Mouse (Mus musculus): Measurements from ENCODE around the gene Dlg1. TPM values are rescaled to one million over a fixed set of nuclear protein-coding genes. Genes with fewer than 3 reads are reported as not detected.

The Dlg1 gene
- total RNA-seq, 1 experiment from 2014 or later = 96.5 TPM

- no peak for DNase-seq
Measured at GRCm38 (mm10) chr16:31863920-31864319, 200.7 kb downstream of the Dlg1 start.

GRCm38 (mm10) chr16:31865242-31865641 is 202.0 kb downstream of the Dlg1 start:
- DNase-seq = no peak

DNA sequence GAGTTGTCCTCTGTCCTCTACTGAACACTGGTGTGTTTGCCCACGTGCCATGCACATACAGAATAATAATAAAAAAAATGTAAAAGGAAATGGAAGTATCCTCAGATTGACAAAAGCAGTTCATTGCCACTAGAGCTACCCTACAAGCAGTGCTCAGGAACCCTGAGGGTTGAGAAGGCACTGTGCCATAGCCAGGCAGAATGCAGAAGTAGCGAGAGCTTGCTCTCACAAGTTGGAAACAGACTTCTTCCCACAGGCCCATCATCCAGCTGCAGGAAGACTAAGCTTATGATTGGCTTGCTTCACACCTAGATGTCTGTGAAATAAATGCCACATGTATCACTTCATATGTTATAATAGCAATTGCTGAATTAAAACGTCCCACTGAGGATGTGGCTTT is 203.7 kb downstream of the Dlg1 start:
- DNase-seq = no peak

DNA sequence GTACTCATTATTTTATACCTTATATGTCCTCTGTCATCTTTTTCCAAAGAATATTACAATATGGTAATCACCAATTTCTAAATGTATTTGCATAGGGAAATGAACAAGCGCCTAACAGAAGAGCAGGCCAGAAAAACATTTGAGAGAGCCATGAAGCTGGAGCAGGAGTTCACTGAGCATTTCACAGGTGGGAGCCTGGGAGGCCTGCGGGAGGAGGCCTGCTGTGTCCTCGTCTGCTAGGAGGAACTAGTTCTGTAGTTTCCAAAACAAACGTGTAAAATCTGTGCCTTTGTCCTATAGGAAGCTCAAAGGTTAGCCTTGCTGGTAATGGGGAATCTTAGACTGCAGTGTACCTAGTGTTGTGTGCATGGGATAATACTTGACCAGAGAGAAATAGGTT is 204.5 kb downstream of the Dlg1 start:
- no peak for DNase-seq

DNA sequence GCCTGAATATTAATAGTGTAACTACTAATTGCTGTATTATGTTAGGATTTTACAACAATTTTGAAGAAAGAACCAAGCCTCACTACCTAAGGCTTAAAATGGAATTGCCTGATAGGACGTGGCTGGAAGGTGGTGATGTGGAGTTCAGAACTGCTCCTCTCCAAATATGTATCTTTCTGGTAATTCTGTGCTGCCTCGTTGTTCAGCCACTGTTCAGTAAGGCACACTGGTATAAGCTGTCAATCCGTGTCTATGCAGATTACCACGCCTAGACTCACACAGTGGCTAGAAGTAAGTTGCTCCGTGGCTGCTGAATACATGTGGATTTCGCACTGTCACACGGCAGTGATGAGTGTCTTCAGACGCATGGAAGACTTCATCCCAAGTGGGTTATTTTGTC is 210.5 kb downstream of the Dlg1 start:
- no peak for DNase-seq

DNA sequence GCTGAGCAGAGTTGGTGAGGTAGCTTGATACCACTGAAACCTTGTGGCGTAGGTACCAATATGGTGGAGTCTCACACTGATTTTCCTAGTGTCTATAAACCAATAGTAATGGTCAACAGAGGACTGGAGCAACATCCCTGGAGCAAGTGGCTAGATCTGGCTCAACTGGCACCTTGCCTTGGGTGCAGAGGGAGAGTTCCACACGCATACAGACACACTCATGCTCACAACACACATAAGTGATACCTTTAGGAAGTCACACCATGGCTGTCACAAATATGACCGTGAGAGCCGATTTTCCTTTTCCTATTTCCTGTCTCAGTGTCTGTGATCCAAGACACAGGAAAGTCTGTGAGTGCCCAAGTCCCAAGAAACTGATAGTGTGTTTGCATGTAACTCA is 212.1 kb downstream of the Dlg1 start:
- DNase-seq = no peak

DNA sequence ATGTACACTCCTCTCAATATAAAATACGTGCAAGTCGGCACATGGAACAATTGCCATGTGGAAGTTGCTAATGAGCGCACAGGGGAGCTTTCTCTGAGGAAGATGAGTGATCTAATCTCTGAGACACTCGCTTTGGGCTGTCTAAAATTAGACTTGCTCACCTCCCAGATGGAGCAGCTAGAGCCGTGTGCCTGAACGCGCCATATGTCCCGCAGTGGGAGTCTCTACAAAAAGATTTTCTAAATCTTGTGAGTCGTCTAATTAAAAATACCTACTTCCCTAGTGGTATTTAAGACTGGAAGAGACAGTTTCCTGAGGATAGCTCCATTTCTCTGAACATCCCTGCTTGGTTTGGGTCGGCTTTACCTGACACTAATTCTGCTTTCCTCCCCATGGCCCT is 213.1 kb downstream of the Dlg1 start:
- no peak for DNase-seq

- no peak for DNase-seq
Measured at GRCm38 (mm10) chr16:31878052-31878451, 214.8 kb downstream of the Dlg1 start.

- peak; percentile 90 for DNase-seq
Measured at GRCm38 (mm10) chr16:31878573-31879257, 215.5 kb downstream of the Dlg1 start, which contains the start of gene Meltf. Gene Meltf, plus strand, starts transcription at chr16:31878810.

DNA sequence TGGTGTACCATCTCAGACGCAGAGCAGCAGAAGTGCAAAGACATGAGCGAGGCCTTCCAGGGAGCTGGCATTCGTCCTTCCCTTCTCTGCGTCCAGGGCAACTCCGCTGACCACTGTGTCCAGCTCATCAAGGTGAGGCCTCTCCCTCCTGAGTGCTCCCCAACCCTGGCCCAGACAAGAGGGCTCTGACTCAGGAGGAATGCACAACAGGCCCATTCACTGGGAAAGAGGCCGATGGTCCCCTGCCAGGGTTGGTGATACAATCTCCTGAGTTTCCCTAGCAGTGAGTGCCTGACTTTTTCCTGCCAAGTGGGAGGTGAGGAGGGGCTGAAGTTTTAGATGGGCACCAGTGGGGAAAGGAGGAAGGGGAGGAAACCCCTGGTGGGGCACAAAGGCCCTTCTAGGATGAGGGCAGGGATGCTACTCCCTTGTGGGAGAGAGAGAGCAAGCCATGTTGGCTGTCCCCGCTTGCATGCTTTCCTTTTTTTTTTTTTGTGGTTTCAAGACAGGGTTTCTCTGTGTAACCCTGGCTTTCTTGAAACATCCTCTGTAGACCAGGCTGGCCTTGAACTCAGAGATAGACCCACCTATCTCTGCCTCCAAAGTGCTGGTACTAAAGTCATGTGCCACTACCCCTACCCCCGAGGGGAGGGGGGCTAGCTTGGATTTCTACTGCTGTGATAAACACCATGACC is 217.1 kb downstream of the Dlg1 start:
- DNase-seq = no peak

- DNase-seq = no peak
Measured at GRCm38 (mm10) chr16:31882381-31882908, 219.2 kb downstream of the Dlg1 start.

DNA sequence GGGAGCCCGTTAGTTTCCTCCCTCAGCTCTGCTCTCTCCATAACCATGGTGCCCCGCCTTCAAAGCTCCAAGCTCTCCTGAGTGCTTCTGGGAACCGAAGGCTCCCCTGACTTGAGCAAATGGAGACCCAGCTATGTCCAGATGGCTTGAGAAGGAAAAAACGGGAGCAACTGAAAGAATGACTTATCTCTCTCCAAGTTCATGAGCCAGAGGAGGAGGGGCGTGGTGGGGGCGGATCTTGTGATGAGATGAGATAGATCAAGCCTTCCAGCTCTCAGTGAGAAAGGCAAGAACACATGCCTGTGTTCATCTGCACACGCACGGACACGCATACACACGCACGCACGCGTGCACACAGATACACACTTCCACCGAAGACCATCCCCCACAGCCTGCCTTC is 220.1 kb downstream of the Dlg1 start:
- DNase-seq = peak; percentile 47

DNA sequence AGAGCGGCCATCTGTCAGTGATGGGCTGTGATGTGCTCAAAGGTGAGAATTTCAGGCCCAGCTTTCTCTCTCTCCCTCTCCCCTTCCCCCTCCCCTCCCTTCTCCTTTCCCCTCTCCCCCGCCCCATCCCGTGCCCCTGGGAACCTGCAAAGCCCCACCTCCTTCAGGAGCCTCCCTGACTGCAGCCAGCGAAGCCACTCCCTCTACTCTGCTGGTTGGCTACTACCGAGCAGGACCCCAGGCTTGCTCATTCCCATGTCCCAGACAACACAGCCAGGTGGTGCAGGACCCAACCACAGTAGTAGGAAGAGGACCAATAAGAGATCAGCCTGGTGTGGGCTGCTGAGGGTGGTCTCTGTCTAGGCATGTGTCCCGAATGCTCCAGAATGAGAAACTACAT is 220.7 kb downstream of the Dlg1 start:
- DNase-seq = no peak

- no peak for DNase-seq
Measured at GRCm38 (mm10) chr16:31890907-31891306, 227.7 kb downstream of the Dlg1 start.

DNA sequence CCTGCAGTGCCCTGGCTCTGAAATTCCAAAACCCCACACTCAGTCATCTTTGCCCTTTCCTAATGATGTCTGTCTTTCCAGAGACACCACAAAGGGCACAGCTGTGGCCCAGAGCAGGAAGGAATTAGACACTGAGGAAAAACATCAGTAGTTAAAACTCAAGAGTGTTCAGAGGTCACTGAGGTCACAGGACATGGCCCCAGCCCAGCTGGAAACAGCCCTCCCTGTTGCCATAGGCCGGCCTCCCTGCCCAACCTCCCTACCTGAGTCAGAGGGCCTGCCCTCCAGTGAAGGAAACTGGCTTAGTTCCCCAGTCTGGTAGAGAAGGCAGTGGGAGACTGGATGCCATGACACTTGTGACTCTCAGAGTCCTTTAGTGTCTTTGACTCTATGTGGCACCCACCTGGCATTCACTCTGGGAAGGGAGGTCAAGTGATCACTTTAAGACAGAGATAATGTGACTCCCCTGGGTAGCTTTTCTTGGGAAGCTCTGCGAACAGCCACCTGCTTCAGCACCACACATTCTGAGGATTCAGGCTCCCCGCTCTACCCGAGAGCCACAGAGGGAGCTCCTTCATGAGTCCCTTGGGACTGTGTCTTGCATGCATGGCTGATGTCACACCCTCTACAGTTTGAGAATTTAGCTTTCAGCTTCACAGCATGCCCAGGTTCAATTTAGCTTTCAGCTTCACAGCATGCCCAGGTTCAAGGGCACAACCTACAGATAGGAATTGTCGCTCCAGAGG is 230.3 kb downstream of the Dlg1 start:
- no peak for DNase-seq

- peak; percentile 49 for DNase-seq
Measured at GRCm38 (mm10) chr16:31896971-31897774, 233.9 kb downstream of the Dlg1 start.

DNA sequence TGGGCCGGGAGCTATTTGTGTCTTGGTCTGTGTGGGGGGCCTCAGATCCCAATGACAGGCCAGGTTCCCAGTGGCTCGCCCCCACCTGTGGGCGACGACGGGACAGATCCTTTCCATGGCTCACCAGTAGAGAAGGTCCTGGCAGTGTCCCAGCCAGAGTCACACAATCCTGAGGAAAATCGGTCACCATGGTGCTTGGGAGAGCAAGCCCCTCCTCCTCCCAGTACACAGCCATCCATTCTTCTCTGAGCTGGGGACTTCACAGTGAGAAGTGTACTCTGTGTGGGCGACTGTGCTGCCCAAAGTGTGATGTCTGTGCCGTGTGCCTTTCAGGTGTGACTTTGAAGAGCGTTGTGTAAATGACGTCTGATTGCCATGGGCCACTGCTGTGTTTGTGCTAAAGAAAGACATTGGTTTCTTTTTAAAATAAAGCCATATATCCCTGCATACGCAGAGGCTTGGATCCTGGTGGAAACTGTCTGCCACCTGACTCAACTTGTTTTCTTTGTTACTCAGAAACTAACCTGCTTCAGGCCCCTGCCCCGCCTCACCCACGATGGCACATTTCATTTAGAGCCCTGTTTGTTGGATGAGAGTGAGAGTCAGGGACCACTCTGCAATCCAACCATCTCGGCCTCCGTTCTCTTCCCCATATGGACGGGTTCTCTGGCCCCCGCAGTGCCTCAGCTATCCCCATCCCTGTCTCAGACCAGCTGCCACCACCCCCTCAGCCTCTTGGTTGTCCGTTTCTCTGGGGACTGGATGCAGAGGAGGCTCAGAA is 235.5 kb downstream of the Dlg1 start:
- no peak for DNase-seq

DNA sequence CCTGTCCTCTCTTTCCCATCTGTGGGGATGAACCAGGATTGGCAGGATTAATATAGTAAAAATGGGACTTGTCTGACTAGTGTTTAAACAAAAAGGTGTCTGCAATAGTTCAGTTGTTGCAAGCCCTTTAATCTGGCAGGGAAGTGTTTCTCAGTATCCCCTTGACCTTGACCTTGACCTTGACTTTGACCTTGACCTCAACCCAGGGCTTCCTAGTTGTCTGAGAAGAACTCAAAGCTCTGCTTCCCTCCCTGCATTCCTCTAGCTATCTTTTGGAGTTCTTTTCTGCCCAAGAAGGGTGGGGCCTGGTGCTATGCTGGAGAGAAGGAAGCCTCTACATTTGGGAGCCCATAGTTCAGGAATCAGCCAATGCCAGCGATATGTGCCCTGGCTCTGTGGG is 238.6 kb downstream of the Dlg1 start:
- no peak for DNase-seq

DNA sequence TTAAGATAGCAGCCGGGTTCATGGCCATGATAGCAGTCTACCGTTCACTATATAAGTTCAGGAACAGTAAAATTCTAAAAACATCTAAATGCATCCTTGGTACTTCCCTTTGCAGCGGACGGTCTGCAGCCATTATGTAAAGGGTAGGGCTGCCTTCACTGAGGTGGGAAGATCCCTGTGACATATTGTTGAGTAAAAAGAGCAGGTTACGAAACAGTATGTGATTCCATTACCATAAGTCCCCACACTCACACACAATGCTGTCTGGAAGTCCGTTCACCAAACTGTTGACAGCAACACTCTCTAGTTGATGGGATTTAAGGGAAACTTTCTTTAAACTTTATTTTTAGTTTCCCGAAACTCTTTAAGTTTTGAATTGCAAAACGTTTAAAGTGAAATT is 240.0 kb downstream of the Dlg1 start:
- DNase-seq = no peak

DNA sequence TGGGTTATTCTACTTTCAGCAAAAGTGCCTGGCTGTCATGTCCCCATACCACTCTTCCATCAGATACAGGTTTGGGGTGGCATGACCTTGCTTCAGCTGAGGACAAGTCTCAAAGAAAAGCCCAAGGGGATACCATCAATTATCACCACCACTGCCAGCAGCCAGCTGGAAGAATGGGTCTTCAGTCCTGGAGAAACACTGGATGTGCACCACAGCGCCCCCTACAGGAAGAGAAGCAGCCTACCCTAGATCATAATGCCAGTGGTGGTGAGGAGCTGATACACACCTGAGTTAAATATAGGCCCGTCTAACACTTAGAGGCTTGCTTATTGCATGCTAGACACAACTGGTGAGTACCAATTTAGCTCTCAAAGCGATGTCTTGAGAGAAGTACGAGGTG is 242.1 kb downstream of the Dlg1 start:
- DNase-seq = no peak

Measured in adrenal gland, postnatal 14 days (tissue).